Mouse (Mus musculus): ENCODE results near the gene 5330417H12Rik.

Gene 5330417H12Rik

GRCm38 (mm10) chr7:107625061-107625460, at the start of gene 5330417H12Rik:
Gene 5330417H12Rik (minus strand): TSS chr7:107625161.
- no peak for DNase-seq (ENCODE audit: low read depth, low spot score)

GRCm38 (mm10) chr7:107668514-107668913, 43.6 kb upstream of the 5330417H12Rik start:
- no peak for DNase-seq (ENCODE audit: low read depth, low spot score)

GRCm38 (mm10) chr7:107666262-107666902, 41.4 kb upstream of the 5330417H12Rik start:
- DNase-seq (ENCODE audit: low read depth, low spot score): no peak

GRCm38 (mm10) chr7:107665586-107666261, 40.8 kb upstream of the 5330417H12Rik start:
- no peak for DNase-seq (ENCODE audit: low read depth, low spot score)

- DNase-seq (ENCODE audit: low read depth, low spot score): no peak
Measured at GRCm38 (mm10) chr7:107665221-107665585, 40.2 kb upstream of the 5330417H12Rik start.

GRCm38 (mm10) chr7:107664063-107665056, 39.4 kb upstream of the 5330417H12Rik start:
- DNase-seq (ENCODE audit: low read depth, low spot score): no peak

- no peak for DNase-seq (ENCODE audit: low read depth, low spot score)
Measured at GRCm38 (mm10) chr7:107663621-107664020, 38.7 kb upstream of the 5330417H12Rik start.

- DNase-seq (ENCODE audit: low read depth, low spot score): no peak
Measured at GRCm38 (mm10) chr7:107661843-107662281, 36.9 kb upstream of the 5330417H12Rik start.

- DNase-seq (ENCODE audit: low read depth, low spot score): peak; percentile 74
Measured at GRCm38 (mm10) chr7:107661189-107661842, 36.4 kb upstream of the 5330417H12Rik start.

- no peak for DNase-seq (ENCODE audit: low read depth, low spot score)
Measured at GRCm38 (mm10) chr7:107659186-107659918, 34.4 kb upstream of the 5330417H12Rik start.

- no peak for DNase-seq (ENCODE audit: low read depth, low spot score)
Measured at GRCm38 (mm10) chr7:107656451-107656850, 31.5 kb upstream of the 5330417H12Rik start.

GRCm38 (mm10) chr7:107651821-107652220, 26.9 kb upstream of the 5330417H12Rik start:
- DNase-seq (ENCODE audit: low read depth, low spot score): no peak

GRCm38 (mm10) chr7:107649990-107650389, 25.0 kb upstream of the 5330417H12Rik start:
- no peak for DNase-seq (ENCODE audit: low read depth, low spot score)

GRCm38 (mm10) chr7:107648937-107649688, 24.2 kb upstream of the 5330417H12Rik start:
- DNase-seq (ENCODE audit: low read depth, low spot score): no peak

GRCm38 (mm10) chr7:107644987-107645386, 20.0 kb upstream of the 5330417H12Rik start:
- DNase-seq (ENCODE audit: low read depth, low spot score): no peak

- DNase-seq (ENCODE audit: low read depth, low spot score): no peak
Measured at GRCm38 (mm10) chr7:107642586-107643275, 17.8 kb upstream of the 5330417H12Rik start.

- DNase-seq (ENCODE audit: low read depth, low spot score): no peak
Measured at GRCm38 (mm10) chr7:107638026-107638425, 13.1 kb upstream of the 5330417H12Rik start.

- DNase-seq (ENCODE audit: low read depth, low spot score): no peak
Measured at GRCm38 (mm10) chr7:107637398-107637797, 12.4 kb upstream of the 5330417H12Rik start.

- DNase-seq (ENCODE audit: low read depth, low spot score): no peak
Measured at GRCm38 (mm10) chr7:107633201-107633600, 8.2 kb upstream of the 5330417H12Rik start.

All from embryo, embryonic 11.5 days (tissue).